17 mouse cellular contexts compared by ENCODE assay signal in the genomic region with DNA sequence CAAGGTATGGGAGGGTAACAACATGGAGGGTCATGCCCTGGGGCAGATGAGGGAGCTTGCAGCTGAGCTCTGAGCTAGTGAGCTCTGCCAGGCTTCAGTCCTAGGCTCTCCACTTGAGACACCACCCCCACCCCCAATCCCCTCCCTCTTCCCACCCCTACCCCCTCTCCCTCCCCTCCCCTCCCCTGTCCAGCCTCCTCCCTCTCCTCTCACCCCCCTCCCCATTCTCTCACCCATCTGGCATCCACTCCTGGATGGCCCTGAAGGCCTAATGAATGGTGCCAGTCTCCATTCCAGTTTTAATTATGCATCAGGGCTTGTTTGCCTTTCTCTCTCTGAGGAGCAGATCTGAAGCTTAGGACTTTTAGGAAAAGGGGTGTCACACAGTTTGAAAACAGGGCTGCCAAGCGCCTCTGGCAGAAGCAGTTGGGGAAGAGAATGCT. TPM values are rescaled to one million over a fixed set of nuclear protein-coding genes. Genes with fewer than 3 reads are reported as not detected.
A peak's percentile ranks its signal among the peaks of the same experiment; 100 is the strongest.
DNase-seq lines count a peak whose midpoint lies in the region; ATAC-seq and TF ChIP-seq lines count a peak whose summit lies in the region.
"Had no signal": no experiment of that assay in that cellular context is flagged by ENCODE, and none has a peak within 500 bp of the region (broad histone marks: within the 10 kb centered on the region; RNA-seq: fewer than 3 reads in every experiment).

No protein-coding gene starts in this region.

- 0 out of 2 replicates have a peak, but pooled peaks cover under 1% of the 10 kb centered on the region for H3K27me3 ChIP-seq in embryonic facial prominence, embryonic 10.5 days (replicated peaks; ENCODE audit: low read depth, poor library complexity, severe bottlenecking)
- no peaks in the 10 kb centered on the region; the same call in 1 of the 2 replicates for H3K27me3 ChIP-seq in hindbrain, embryonic 12.5 days
- H3K27me3 ChIP-seq in midbrain, embryonic 15.5 days (replicated peaks): 0 out of 2 replicates have a peak, but pooled peaks cover 3% of the 10 kb centered on the region
- H3K27me3 ChIP-seq in liver, postnatal 0 days (ENCODE audit: insufficient read depth, low read length): no peaks in the 10 kb centered on the region

- TF ChIP-seq CTCF in liver, postnatal 0 days (IDR thresholded peaks at IDR 0.05; ENCODE audit: low read depth): no peak

- 0 out of 2 replicates have a peak overlapping the region, but pooled peaks have one; percentile 26 for H3K27ac ChIP-seq in embryonic facial prominence, embryonic 10.5 days (replicated peaks)
- H3K27ac ChIP-seq in hindbrain, embryonic 12.5 days: peak overlapping the region; percentile 60; the same call in 1 of the 2 replicates
- peak overlapping the region; percentile 62; the same call in 1 of the 2 replicates for H3K27ac ChIP-seq in midbrain, embryonic 15.5 days
- no peak overlapping the region for H3K27ac ChIP-seq in liver, postnatal 0 days (ENCODE audit: low read depth)

- ATAC-seq in hindbrain, embryonic 12.5 days (ENCODE audit: low FRiP score): peak; percentile 67
- no peak; the same call in 1 of the 2 replicates for ATAC-seq in midbrain, embryonic 15.5 days (replicated peaks)
- ATAC-seq in liver, postnatal 0 days: no peak

- H3K4me2 ChIP-seq in hindbrain, embryonic 12.5 days (replicated peaks): no peak overlapping the region
- H3K4me2 ChIP-seq in midbrain, embryonic 15.5 days: no peak overlapping the region
- no peak overlapping the region for H3K4me2 ChIP-seq in liver, postnatal 0 days (ENCODE audit: low read depth, low read length)

- 55% methylated on average over 1 of the region's 1 CpGs for WGBS in embryonic facial prominence, embryonic 10.5 days
- WGBS in hindbrain, embryonic 12.5 days: 73% methylated on average over 1 of the region's 1 CpGs
- WGBS in midbrain, embryonic 15.5 days: 37% methylated on average over 1 of the region's 1 CpGs
- 61% methylated on average over 1 of the region's 1 CpGs for WGBS in liver, postnatal 0 days (ENCODE audit: insufficient replicate concordance)

- no peak overlapping the region for H3K9ac ChIP-seq in hindbrain, embryonic 12.5 days
- no peak overlapping the region for H3K9ac ChIP-seq in midbrain, embryonic 15.5 days
- H3K9ac ChIP-seq in liver, postnatal 0 days (replicated peaks): no peak overlapping the region

- peak; percentile 84 for DNase-seq in brain, adult 2 months (ENCODE audit: low read depth, low spot score)
- DNase-seq in embryonic facial prominence, embryonic 10.5 days (ENCODE audit: low spot score): no peak
- DNase-seq in liver, postnatal 0 days: no peak
- no peak for DNase-seq in cerebellum, postnatal 36 days
- DNase-seq in heart, postnatal 25 days (ENCODE audit: low spot score): no peak
- DNase-seq: adrenal gland, postnatal 14 days; layer of hippocampus, postnatal 36 days; right cerebral cortex, postnatal 25 days; thymus, postnatal 36 days had no signal

- intact Hi-C loops in heart, postnatal 25 days (cut with DNase I): no loop called here

- no peak for TF ChIP-seq EP300 in liver, postnatal 0 days (IDR thresholded peaks at IDR 0.05; ENCODE audit: low read depth)

- H3K4me1 ChIP-seq in embryonic facial prominence, embryonic 10.5 days: peaks cover 52% of the 10 kb centered on the region
- H3K4me1 ChIP-seq in hindbrain, embryonic 12.5 days: peaks cover 49% of the 10 kb centered on the region
- peaks cover 50% of the 10 kb centered on the region for H3K4me1 ChIP-seq in midbrain, embryonic 15.5 days
- H3K4me1 ChIP-seq in liver, postnatal 0 days (ENCODE audit: insufficient read depth): 0 out of 2 replicates have a peak, but pooled peaks cover 2% of the 10 kb centered on the region

- no peaks in the 10 kb centered on the region for H3K9me3 ChIP-seq in embryonic facial prominence, embryonic 10.5 days
- H3K9me3 ChIP-seq in hindbrain, embryonic 12.5 days (replicated peaks): no peaks in the 10 kb centered on the region
- no peaks in the 10 kb centered on the region for H3K9me3 ChIP-seq in midbrain, embryonic 15.5 days
- H3K9me3 ChIP-seq in liver, postnatal 0 days (ENCODE audit: low read length): no peaks in the 10 kb centered on the region

- no peak overlapping the region for H3K4me3 ChIP-seq in embryonic facial prominence, embryonic 10.5 days
- H3K4me3 ChIP-seq in hindbrain, embryonic 12.5 days: no peak overlapping the region
- no peak overlapping the region for H3K4me3 ChIP-seq in midbrain, embryonic 15.5 days
- H3K4me3 ChIP-seq in liver, postnatal 0 days (ENCODE audit: low read depth, low read length): no peak overlapping the region

- no peaks in the 10 kb centered on the region for H3K36me3 ChIP-seq in embryonic facial prominence, embryonic 10.5 days (replicated peaks)
- no peaks in the 10 kb centered on the region for H3K36me3 ChIP-seq in hindbrain, embryonic 12.5 days
- no peaks in the 10 kb centered on the region for H3K36me3 ChIP-seq in midbrain, embryonic 15.5 days (replicated peaks)
- no peaks in the 10 kb centered on the region for H3K36me3 ChIP-seq in liver, postnatal 0 days (replicated peaks; ENCODE audit: insufficient read depth, low read length)

RNA-seq across cellular contexts. Expression of gene Gm45623, which starts 16.5 kb away (rescaled TPM):
- polyA plus RNA-seq in embryonic facial prominence, embryonic 10.5 days (2016; fragmentation: Nextera tagmentation; extraction: Ambion mirVana): 0.24 and 0.26 TPM in 2 replicates
- 0.21 TPM in 1 of 2 replicates, not detected in the other for polyA plus RNA-seq in hindbrain, embryonic 12.5 days (2016; fragmentation: Nextera tagmentation; extraction: Ambion mirVana)
- 2.7 and 3.1 TPM in 2 replicates for polyA plus RNA-seq in midbrain, embryonic 15.5 days (2015; fragmentation: Nextera tagmentation; extraction: Ambion mirVana)
- polyA plus RNA-seq in liver, postnatal 0 days (2015; fragmentation: Nextera tagmentation; extraction: Ambion mirVana): not detected in 2 replicates
- not detected for total RNA-seq in heart, postnatal 25 days (2021)
- total RNA-seq: adrenal gland, postnatal 14 days; common myeloid progenitor, adult 5-6 weeks; gastrocnemius, adult 18-20 months; heart, adult 8-10 months; hematopoietic stem cell, adult 5-6 weeks had no signal
- polyA plus RNA-seq: limb, embryonic 11.5 days; liver, embryonic 16.5 days had no signal
